Mouse (Mus musculus) forebrain, embryonic 13.5 days (tissue): ENCODE data around the gene Pmf1. TPM values are rescaled to one million over a fixed set of nuclear protein-coding genes. Genes with fewer than 3 reads are reported as not detected.
"Not testable (repeated sequence)": the region's sequence is repeated elsewhere in the genome, so short reads cannot be mapped to it uniquely, and the experiment has no call there.

ENCODE experiments used
- ATAC-seq: fragments of 200-750 bp; cut with Nextera tagmentation; 2 replicates; pipeline ENCODE4 v1.8.0; 2017
- H3K27ac ChIP-seq: fragments of 300-500 bp; sonication (generic); 2 replicates; pipeline ENCODE4 v1.5.1; 2015; ENCODE audit warnings: inconsistent platforms, mild to moderate bottlenecking, moderate library complexity
- H3K27me3 ChIP-seq: fragments of 300-500 bp; sonication (generic); 2 replicates; pipeline ENCODE4 v1.6.1; 2015; ENCODE audit warnings: mild to moderate bottlenecking, inconsistent platforms
- H3K36me3 ChIP-seq: fragments of 300-500 bp; sonication (generic); 2 replicates; pipeline ENCODE4 v1.6.1; 2015; ENCODE audit warnings: mild to moderate bottlenecking, inconsistent platforms; ENCODE audit not compliant: poor library complexity, severe bottlenecking
- H3K4me1 ChIP-seq: fragments of 300-500 bp; sonication (generic); 2 replicates; pipeline ENCODE4 v1.6.1; 2015; ENCODE audit warnings: inconsistent platforms
- H3K4me2 ChIP-seq: fragments of 300-500 bp; sonication (generic); 2 replicates; pipeline ENCODE4 v1.6.1; 2015; ENCODE audit warnings: inconsistent platforms, mild to moderate bottlenecking, moderate library complexity
- H3K4me3 ChIP-seq: fragments of 300-500 bp; sonication (generic); 2 replicates; pipeline ENCODE4 v1.5.1; 2015; ENCODE audit warnings: mild to moderate bottlenecking, inconsistent platforms
- H3K9ac ChIP-seq: fragments of 300-500 bp; sonication (generic); 2 replicates; pipeline ENCODE4 v1.6.1; 2015; ENCODE audit warnings: mild to moderate bottlenecking, inconsistent platforms
- H3K9me3 ChIP-seq: fragments of 300-500 bp; sonication (generic); replicated peaks from 2 replicates; pipeline ENCODE4 v1.6.1; 2016; ENCODE audit warnings: inconsistent platforms
- WGBS: fragments of 180-500 bp; shearing (Covaris S2); methylation state at CpG from one replicate; pipeline ENCODE4 v1.1.7; 2015; 5-methylcytosine and 5-hydroxymethylcytosine counted together
- polyA plus RNA-seq: library from polyadenylated mRNA; unstranded; fragments of >200 nt; fragmentation: Nextera tagmentation; extraction: Ambion mirVana; gene quantifications from 2 replicates; pipeline ENCODE4 v1.2.1, GENCODE M21; 2015

Pmf1 gene
- polyA plus RNA-seq, 1 experiment from 2014 or later = 107 TPM

DNA sequence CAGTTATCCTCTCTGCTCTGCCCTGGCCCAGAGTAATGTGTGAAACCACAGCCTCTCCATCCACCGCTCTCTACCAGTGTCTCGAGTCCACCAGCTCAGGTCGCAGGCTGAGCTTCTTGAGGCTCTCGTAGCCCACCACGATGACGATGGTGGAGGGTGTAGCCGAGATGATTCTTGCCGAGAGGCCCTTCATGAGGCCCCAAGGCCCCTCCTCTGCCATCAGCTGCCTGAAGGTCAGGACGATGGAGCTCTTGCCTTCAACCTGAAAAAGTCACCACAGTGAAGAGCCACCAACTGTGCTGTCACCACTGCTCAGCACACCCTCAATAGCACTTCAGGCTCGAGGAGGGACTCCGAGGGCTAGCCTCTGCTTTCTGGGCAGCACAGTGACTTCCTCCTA lies 2.5 kb upstream of the Pmf1 start:
- no peak overlapping the region for H3K9ac ChIP-seq
- WGBS = 87% methylated on average over 11 of the region's 11 CpGs
- no peak for ATAC-seq

DNA sequence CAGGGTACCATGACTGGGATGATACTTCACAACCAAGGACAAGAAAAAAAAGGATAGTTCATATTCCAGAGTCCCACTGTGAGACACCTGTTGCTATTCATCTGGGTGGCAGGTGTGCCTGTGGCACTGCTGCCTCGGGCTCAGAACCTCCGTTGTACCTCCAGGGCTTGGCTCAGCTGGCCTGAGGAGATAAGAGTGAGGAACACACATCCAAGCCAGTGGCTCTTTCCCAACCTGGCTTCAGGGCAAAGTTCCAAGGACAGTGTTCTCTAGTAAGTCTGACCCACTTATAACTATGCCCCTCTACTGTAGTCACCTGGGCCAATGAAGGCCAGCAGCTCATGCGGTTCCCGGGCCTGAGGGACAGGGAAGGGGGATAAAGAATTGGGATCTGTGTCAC lies 1.6 kb upstream of the Pmf1 start:
- H3K27me3 ChIP-seq = no peaks in the 10 kb centered on the region
- no peak overlapping the region for H3K4me2 ChIP-seq
- no peak for ATAC-seq
- H3K27ac ChIP-seq = no peak overlapping the region
- peaks cover 30% of the 10 kb centered on the region for H3K4me1 ChIP-seq
- no peak overlapping the region for H3K4me3 ChIP-seq
- 93% methylated on average over 4 of the region's 4 CpGs for WGBS
- H3K36me3 ChIP-seq = peaks cover 55% of the 10 kb centered on the region
- H3K9me3 ChIP-seq = no peaks in the 10 kb centered on the region
- no peak overlapping the region for H3K9ac ChIP-seq

More for the DNA sequence above, 2.5 kb upstream of the Pmf1 start:
- H3K4me2 ChIP-seq = no peak overlapping the region
- peaks cover 63% of the 10 kb centered on the region for H3K36me3 ChIP-seq
- no peak overlapping the region for H3K27ac ChIP-seq
- H3K4me1 ChIP-seq = peaks cover 25% of the 10 kb centered on the region
- H3K27me3 ChIP-seq = no peaks in the 10 kb centered on the region
- no peaks in the 10 kb centered on the region for H3K9me3 ChIP-seq
- no peak overlapping the region for H3K4me3 ChIP-seq

DNA sequence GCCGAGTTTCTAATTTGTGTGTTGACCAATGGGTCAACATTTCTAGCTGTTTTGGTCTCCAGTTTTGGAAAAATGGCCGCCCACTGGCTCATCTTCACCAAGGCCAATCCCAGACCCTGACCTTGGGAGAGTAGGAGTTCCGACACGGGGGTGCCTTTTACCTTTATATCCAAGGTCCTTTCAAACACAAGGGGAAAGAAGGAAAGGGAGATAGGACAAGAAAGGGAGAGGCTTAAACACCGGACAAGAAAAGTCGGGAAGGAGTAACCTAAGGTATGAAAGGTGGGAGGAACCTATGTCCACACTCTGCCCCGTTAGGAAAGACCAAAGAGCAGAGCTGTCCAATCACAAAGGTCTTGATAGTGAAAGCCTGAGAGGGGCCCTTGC lies 507 bp upstream of the Pmf1 start:
- ATAC-seq = no peak
- H3K4me1 ChIP-seq = peaks cover 30% of the 10 kb centered on the region
- peak overlapping the region; percentile 93 for H3K9ac ChIP-seq
- H3K36me3 ChIP-seq = peaks cover 44% of the 10 kb centered on the region
- H3K4me3 ChIP-seq = peak overlapping the region; percentile 71
- no peaks in the 10 kb centered on the region for H3K9me3 ChIP-seq
- H3K4me2 ChIP-seq = peak overlapping the region; percentile 65
- H3K27ac ChIP-seq = peak overlapping the region; percentile 61
- WGBS = 25% methylated on average over 7 of the region's 7 CpGs
- H3K27me3 ChIP-seq = no peaks in the 10 kb centered on the region

DNA sequence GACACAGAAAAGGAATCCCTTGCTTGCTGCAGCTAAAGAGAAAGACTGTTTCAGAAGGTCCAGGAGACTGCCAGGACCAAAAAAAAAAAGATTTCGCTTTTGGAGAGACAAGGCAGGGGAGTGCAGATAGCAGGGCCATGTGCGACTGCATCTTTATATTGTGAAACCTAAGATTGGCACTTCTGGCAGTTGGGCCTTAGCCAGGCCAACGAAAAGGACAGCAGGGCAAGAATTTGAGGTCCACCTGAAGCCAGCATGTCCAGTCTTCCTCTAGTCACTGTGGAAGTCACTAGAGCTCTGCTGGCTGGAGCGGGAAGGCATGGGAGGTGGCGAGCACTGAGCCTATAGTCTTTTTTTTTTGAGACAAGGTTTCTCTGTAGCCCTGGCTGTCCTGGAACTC lies 1.2 kb downstream of the Pmf1 start:
- H3K9me3 ChIP-seq = no peaks in the 10 kb centered on the region
- 60% methylated on average over 5 of the region's 5 CpGs for WGBS
- ATAC-seq = no peak
- peaks cover 28% of the 10 kb centered on the region for H3K36me3 ChIP-seq
- H3K27ac ChIP-seq = no peak overlapping the region
- H3K4me3 ChIP-seq = peak overlapping the region; percentile 71
- no peaks in the 10 kb centered on the region for H3K27me3 ChIP-seq
- H3K4me1 ChIP-seq = peaks cover 30% of the 10 kb centered on the region
- peak overlapping the region; percentile 93 for H3K9ac ChIP-seq
- H3K4me2 ChIP-seq = peak overlapping the region; percentile 65

DNA sequence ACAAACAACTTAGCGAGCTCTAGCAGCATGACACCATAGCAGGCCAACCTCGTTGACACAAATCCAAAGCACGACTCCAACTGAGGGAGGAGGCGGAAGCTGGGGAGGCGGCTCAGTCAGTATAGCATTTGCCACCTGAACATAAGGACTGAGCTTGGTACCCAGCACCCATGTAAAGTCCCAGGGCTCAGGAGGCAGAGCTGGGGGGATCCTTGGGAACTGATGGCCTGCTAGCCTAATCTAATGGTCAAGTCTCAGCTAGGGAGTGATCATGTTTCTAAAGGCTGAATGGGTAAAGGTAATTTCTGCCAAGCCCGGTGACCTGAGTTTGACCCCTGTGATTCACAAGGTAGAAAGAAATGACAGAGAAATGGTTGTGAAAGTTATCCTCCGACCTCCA lies 2.6 kb downstream of the Pmf1 start:
- H3K27ac ChIP-seq = no peak overlapping the region

DNA sequence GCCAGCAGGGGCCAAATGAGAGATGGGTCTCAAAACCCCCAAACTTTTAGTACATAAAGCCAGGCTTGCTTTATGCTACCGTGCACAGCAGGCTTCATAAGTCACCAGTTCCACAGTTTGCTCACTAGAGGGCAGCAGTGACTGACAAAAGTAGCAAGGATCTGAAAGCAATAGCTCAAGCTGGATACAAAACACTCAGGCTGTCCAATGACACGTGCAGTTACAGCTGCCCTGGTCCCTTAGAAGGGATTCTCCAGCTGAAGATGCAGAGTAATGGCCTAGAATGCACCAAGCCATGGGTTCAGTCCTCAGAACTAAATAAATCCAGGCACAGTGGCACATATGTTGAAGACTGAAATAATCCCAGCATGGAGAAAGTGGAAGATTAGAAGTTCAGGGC lies 3.0 kb downstream of the Pmf1 start:
- Histone ChIP-seq H3K36me3 (peaks cover 25% of the 10 kb centered on the region), H3K9ac (no peak overlapping the region), H3K4me3 (no peak overlapping the region), H3K27ac (no peak overlapping the region), H3K4me1 (peaks cover 30% of the 10 kb centered on the region), H3K9me3 (no peaks in the 10 kb centered on the region), H3K27me3 (no peaks in the 10 kb centered on the region), H3K4me2 (no peak overlapping the region)
- peak; percentile 16; the same call in 1 of the 2 replicates for ATAC-seq
- WGBS = 0% methylated on average over 2 of the region's 2 CpGs

More for the DNA sequence above, 2.6 kb downstream of the Pmf1 start:
- Histone ChIP-seq H3K27me3 (no peaks in the 10 kb centered on the region), H3K4me1 (peaks cover 30% of the 10 kb centered on the region), H3K9ac (no peak overlapping the region), H3K36me3 (peaks cover 26% of the 10 kb centered on the region), H3K4me3 (no peak overlapping the region), H3K4me2 (no peak overlapping the region), H3K9me3 (no peaks in the 10 kb centered on the region)
- 57% methylated on average over 7 of the region's 7 CpGs for WGBS
- ATAC-seq = no peak

DNA sequence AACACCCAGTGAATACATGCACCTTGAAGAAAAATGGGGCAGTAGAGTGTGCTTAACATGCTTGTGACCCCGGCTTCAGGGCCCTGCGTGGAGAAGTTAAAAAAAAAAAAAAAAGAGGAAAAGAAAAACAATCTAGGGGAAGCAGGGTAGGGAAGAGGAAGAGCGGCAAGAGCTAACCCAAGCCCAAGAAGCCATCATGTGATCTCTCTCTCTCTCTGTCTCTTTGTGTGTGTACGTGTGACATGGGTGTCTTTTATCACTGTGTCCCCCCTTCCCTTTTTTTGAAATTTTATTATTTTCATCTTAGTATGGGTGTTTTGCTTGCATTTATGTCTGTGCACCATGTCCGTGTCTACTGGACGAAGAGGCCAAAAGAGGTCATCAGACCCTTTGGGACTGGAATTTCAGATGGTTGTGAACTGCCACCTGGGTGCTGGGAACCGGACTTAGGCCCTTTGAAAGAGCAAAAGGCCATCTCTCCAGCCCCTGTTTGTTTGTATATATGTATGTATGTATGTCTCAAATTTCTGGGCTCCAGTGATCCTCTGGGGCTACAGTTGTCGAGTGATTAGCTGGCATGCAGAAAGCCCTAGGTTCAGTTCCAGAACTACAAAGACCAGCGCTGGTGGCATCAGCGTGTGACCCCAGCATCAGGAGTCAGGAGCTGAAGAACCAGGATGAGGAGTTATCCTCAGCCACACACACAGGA lies 6.5 kb downstream of the Pmf1 start:
- Histone ChIP-seq H3K36me3 (peaks cover 33% of the 10 kb centered on the region), H3K27ac (no peak overlapping the region), H3K9ac (no peak overlapping the region), H3K4me1 (peaks cover 16% of the 10 kb centered on the region), H3K9me3 (no peaks in the 10 kb centered on the region), H3K27me3 (no peaks in the 10 kb centered on the region), H3K4me3 (no peak overlapping the region), H3K4me2 (no peak overlapping the region)
- no peak for ATAC-seq
- WGBS = 93% methylated on average over 10 of the region's 10 CpGs

DNA sequence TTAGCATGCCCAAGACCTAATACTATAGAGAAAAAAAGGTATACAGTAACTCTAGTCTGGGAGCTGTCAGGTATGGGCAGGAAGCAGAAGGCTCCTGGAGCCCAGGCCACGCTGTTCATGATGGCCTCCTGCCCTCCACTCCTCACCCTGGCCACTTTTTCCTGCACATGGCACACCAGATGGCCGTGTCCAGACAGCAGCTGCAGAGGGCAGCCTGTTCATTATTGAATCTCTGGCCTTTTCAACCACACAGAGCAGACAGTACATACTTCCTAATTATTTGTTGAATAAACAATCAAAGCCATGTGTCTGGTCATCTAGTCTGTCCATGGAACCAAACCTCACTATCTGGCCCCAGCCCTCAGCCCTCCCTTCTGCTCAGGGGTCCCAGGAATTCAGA lies 11.5 kb downstream of the Pmf1 start:
- Histone ChIP-seq H3K4me3 (no peak overlapping the region), H3K9me3 (no peaks in the 10 kb centered on the region), H3K27me3 (no peaks in the 10 kb centered on the region), H3K4me2 (no peak overlapping the region), H3K27ac (no peak overlapping the region), H3K36me3 (peaks cover 56% of the 10 kb centered on the region), H3K9ac (no peak overlapping the region), H3K4me1 (no peaks in the 10 kb centered on the region)
- WGBS = 85% methylated on average over 2 of the region's 2 CpGs
- ATAC-seq = no peak

DNA sequence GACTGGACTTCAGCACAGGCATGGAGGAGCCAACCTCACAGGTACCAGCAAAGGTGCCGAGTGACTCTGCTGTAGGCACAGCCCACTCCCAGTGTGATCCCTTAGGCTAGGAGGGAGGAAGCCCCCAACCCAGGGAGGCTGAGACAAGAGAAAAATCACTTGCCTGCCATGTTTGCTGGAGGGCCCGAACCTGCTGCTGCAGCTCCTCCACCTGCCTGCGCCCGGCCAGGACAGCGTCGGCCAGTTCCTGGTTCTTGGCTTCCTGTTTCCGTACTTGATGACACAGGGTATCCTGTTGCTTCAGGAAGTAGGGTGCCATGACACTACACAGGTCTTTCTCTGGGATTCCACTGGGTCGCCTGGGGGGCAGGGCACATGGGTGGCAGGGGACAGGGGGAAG lies 14.4 kb downstream of the Pmf1 start:
- ATAC-seq = no peak
- 95% methylated on average over 8 of the region's 8 CpGs for WGBS
- no peak overlapping the region for H3K9ac ChIP-seq
- H3K27ac ChIP-seq = no peak overlapping the region
- no peaks in the 10 kb centered on the region for H3K27me3 ChIP-seq
- H3K4me1 ChIP-seq = no peaks in the 10 kb centered on the region
- H3K36me3 ChIP-seq = peaks cover 42% of the 10 kb centered on the region
- H3K4me2 ChIP-seq = no peak overlapping the region
- no peaks in the 10 kb centered on the region for H3K9me3 ChIP-seq
- H3K4me3 ChIP-seq = no peak overlapping the region

DNA sequence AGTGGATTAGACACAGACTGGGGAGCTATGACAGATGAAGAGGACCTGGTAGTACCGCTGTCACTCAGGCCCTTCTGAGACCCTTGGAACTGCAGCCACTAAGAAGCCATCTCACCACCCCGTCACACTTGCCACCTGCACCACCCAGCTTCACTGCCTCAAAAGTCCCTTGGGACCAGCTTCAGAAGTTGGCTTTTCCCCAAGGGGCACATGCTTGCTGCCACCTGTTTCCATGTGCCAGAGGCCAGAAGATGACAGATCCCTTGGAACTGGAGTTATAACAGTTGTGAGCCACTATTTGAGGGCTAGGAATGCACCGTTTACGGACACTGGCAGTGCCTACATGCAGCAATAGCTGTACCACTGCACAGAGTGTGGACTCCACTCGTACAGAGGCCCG lies 14.8 kb downstream of the Pmf1 start:
- WGBS = 93% methylated on average over 6 of the region's 6 CpGs
- no peak overlapping the region for H3K4me3 ChIP-seq
- peaks cover 42% of the 10 kb centered on the region for H3K36me3 ChIP-seq
- H3K4me1 ChIP-seq = no peaks in the 10 kb centered on the region
- H3K9me3 ChIP-seq = no peaks in the 10 kb centered on the region
- H3K9ac ChIP-seq = no peak overlapping the region
- H3K27ac ChIP-seq = no peak overlapping the region
- no peak overlapping the region for H3K4me2 ChIP-seq
- no peak for ATAC-seq
- no peaks in the 10 kb centered on the region for H3K27me3 ChIP-seq

DNA sequence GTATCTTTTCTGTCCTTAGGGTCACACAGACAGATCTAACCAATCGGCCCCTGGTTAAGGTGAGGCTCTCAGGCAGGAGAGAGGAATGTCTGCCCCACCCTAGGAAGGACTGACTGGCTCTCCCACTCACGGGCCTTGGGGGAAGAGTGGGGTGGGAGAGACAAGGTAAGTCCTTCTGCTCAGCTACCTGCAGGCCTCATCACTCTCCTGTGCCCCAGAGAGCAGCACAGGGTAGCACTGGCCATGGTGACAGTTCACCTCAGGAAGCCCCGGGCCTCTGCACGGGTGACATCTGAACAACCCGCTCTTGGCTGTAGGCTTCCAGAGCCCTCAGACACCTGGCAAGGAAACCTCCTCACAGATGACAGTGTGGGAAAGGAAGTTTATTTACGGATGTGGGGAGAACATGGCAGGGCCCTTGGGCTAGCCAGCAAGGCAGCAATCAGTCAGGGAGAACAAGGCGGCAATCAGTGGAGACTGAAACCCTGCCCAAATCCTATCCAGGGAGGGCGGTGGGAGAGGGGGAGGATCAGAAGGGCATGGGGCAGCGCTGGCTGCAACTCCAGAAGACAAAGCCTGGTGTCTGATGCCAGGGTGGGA lies 16.3 kb downstream of the Pmf1 start:
- Histone ChIP-seq H3K36me3 (peaks cover 36% of the 10 kb centered on the region), H3K4me1 (no peaks in the 10 kb centered on the region), H3K9ac (no peak overlapping the region), H3K27me3 (no peaks in the 10 kb centered on the region), H3K4me2 (no peak overlapping the region), H3K9me3 (no peaks in the 10 kb centered on the region), H3K4me3 (no peak overlapping the region), H3K27ac (no peak overlapping the region)
- 90% methylated on average over 9 of the region's 9 CpGs for WGBS
- ATAC-seq = no peak

DNA sequence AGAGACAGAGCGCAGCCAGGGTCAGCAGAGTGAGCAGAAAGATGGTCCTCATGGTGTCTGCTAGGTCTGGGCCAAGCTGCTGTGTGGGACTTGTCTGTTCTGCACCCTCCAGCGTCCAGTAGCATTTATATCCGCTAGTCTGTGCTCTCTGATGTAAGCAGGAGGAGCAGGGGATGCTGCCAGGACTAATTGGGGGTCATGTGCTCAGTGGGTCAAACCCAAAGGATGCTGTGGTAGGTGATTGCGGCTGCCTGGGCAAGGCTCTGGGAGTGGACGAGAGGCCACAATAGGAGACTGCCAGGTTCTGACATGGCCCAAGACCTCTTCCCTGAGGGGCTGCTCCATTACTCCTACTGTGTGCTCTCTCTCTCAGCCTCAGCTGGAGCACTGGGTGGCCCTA lies 25.8 kb downstream of the Pmf1 start, which contains the start of gene Bglap:
Gene Bglap (minus strand): TSS at position 101 of the 400 bp plus-strand sequence.
- Histone ChIP-seq H3K27me3 (no peaks in the 10 kb centered on the region), H3K4me3 (no peak within 1 kb of the TSS), H3K9me3 (no peaks in the 10 kb centered on the region), H3K4me1 (peaks cover 8% of the 10 kb centered on the region), H3K27ac (no peak within 1 kb of the TSS), H3K9ac (no peak within 1 kb of the TSS), H3K4me2 (no peak within 1 kb of the TSS), H3K36me3 (no peaks in the 10 kb centered on the region)
- ATAC-seq = no peak
- WGBS = 79% methylated on average over 5 of the region's 5 CpGs

DNA sequence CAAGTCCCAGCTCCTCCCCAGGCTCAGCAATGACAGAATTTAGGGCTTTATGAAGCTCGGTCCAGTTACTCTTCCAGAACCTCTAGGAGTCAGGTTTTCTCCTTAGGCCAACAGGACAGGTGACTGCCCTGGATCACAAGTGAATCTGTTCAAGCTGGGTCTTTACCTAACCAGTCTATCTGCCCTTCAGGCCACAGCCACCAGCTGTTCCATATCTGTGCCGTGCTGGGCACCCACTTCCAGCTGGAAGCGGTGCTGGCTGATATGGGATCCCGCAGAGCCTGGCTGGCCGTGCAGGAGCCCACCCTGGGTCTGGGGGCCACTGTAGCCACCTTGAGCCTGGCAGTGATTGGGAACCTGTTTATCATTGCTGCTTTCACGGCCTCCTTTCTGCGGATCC lies 27.7 kb downstream of the Pmf1 start:
- H3K9me3 ChIP-seq, H3K27ac ChIP-seq, H3K4me1 ChIP-seq, H3K36me3 ChIP-seq, H3K9ac ChIP-seq, H3K27me3 ChIP-seq, H3K4me3 ChIP-seq: not testable (repeated sequence)
- peak overlapping the region; percentile 55; the same call in 1 of the 2 replicates for H3K4me2 ChIP-seq
- WGBS = 13% methylated on average over 1 of the region's 7 CpGs
- peak; percentile 31; the same call in 1 of the 2 replicates for ATAC-seq
